Mouse (Mus musculus) forebrain, embryonic 10.5 days (tissue): ENCODE measurements around the gene Pola1. TPM values are rescaled to one million over a fixed set of nuclear protein-coding genes. Genes with fewer than 3 reads are reported as not detected.
"Not testable (repeated sequence)": the region's sequence is repeated elsewhere in the genome, so short reads cannot be mapped to it uniquely, and the experiment has no call there.

Experiments used
- DNase-seq: peaks from one replicate; pipeline ENCODE4 v3.0.0-alpha.2; 2017; ENCODE audit warnings: low spot score; ENCODE audit errors: extremely low spot score
- H3K27ac ChIP-seq: fragments of 300-500 bp; sonication (generic); 2 replicates; pipeline ENCODE4 v1.5.1; 2016; ENCODE audit warnings: mild to moderate bottlenecking
- H3K27me3 ChIP-seq: fragments of 300-500 bp; sonication (generic); 2 replicates; pipeline ENCODE4 v1.6.1; 2016; ENCODE audit warnings: mild to moderate bottlenecking; ENCODE audit not compliant: poor library complexity, severe bottlenecking
- H3K36me3 ChIP-seq: fragments of 300-500 bp; sonication (generic); replicated peaks from 2 replicates; pipeline ENCODE4 v1.6.1; 2016; ENCODE audit warnings: mild to moderate bottlenecking, moderate library complexity
- H3K4me1 ChIP-seq: fragments of 300-500 bp; sonication (generic); 2 replicates; pipeline ENCODE4 v1.6.1; 2016
- H3K4me3 ChIP-seq: fragments of 300-500 bp; sonication (generic); 2 replicates; pipeline ENCODE4 v1.5.1; 2016; ENCODE audit warnings: mild to moderate bottlenecking, moderate library complexity
- H3K9me3 ChIP-seq: fragments of 300-500 bp; sonication (generic); 2 replicates; pipeline ENCODE4 v1.6.1; 2016; ENCODE audit warnings: mild to moderate bottlenecking, moderate library complexity
- WGBS: fragments of 180-500 bp; shearing (Covaris S2); methylation state at CpG from one replicate; pipeline ENCODE4 v1.1.7; 2016; 5-methylcytosine and 5-hydroxymethylcytosine counted together
- polyA plus RNA-seq: library from polyadenylated mRNA; unstranded; fragments of >200 nt; fragmentation: Nextera tagmentation; extraction: Ambion mirVana; gene quantifications from 2 replicates; pipeline ENCODE4 v1.2.1, GENCODE M21; 2016

The Pola1 gene
- polyA plus RNA-seq, 1 experiment from 2014 or later, result 30.7 TPM

DNA sequence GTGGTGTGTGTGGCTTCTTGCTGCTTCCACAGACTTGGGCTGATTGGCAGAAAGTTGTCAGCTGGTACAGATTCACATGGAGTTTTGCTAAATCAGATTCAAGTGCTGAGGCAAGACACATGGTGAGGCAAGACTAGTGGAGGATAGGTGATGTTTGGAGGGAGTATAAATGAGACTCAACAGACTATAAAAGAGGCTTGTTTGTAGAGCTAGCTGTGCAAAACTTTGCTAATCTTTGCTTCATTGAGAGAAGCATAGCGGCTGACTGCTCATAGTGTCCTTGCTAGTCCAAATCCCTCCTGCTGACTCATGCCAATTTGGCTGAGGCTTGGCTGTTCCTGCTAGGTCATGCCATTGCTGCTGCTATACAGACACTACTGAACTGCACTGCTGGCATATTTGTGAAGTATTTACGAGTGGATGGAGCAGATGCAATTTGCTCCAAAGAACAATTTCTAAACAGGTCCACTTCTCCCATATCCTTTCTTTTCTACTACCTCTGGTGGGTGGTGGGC lies 3.0 kb upstream of the Pola1 start:
- WGBS, result 84% methylated on average over 2 of the region's 2 CpGs
- no peak overlapping the region for H3K27ac ChIP-seq

GRCm38 (mm10) chrX:93630256-93630655 lies 1.7 kb downstream of the Pola1 start:
- Histone ChIP-seq H3K36me3 (peaks cover 15% of the 10 kb centered on the region), H3K4me1 (peaks cover 11% of the 10 kb centered on the region; the same call in 1 of the 2 replicates), H3K4me3 (peak overlapping the region; percentile 61), H3K27me3 (peaks cover 5% of the 10 kb centered on the region; the same call in 1 of the 2 replicates), H3K9me3 (no peaks in the 10 kb centered on the region), H3K27ac (no peak overlapping the region)
- no peak for DNase-seq
- 74% methylated on average over 1 of the region's 1 CpGs for WGBS

More for the DNA sequence above, 3.0 kb upstream of the Pola1 start:
- H3K9me3 ChIP-seq, result no peaks in the 10 kb centered on the region
- DNase-seq, result no peak
- H3K27me3 ChIP-seq, result peaks cover 12% of the 10 kb centered on the region
- H3K4me1 ChIP-seq, result peaks cover 7% of the 10 kb centered on the region; the same call in 1 of the 2 replicates
- no peaks in the 10 kb centered on the region for H3K36me3 ChIP-seq
- no peak overlapping the region for H3K4me3 ChIP-seq

DNA sequence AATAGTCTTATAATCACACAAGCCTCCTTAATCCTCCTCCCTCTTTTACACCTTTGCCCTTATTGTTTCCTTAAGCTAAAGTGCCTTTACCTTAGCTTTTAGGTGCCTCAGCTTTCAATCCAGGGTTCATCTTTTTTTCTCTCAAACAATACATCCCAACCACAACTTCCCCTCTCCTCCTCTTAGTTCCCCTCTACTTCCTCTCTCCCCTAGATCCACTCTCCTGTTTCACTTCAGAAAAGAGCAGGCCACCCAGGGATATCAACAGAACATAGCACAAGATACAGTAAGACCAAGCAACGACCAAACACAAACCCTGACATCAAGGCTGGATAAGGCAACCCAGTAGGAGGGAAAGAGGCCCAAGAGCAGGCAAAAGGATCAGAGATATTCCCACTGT lies 29.7 kb downstream of the Pola1 start:
- WGBS, result 78% methylated on average over 1 of the region's 1 CpGs
- no peaks in the 10 kb centered on the region for H3K27me3 ChIP-seq
- no peaks in the 10 kb centered on the region for H3K9me3 ChIP-seq
- no peak for DNase-seq
- no peak overlapping the region for H3K4me3 ChIP-seq
- H3K4me1 ChIP-seq, result no peaks in the 10 kb centered on the region
- no peak overlapping the region for H3K27ac ChIP-seq
- H3K36me3 ChIP-seq, result peaks cover 55% of the 10 kb centered on the region

- 98% methylated on average over 4 of the region's 4 CpGs for WGBS
- no peak overlapping the region for H3K27ac ChIP-seq
- DNase-seq, result no peak
- no peaks in the 10 kb centered on the region for H3K27me3 ChIP-seq
- H3K36me3 ChIP-seq, result peaks cover 46% of the 10 kb centered on the region
- H3K9me3 ChIP-seq, result no peaks in the 10 kb centered on the region
- H3K4me1 ChIP-seq, result no peaks in the 10 kb centered on the region
- no peak overlapping the region for H3K4me3 ChIP-seq
Observed at GRCm38 (mm10) chrX:93594283-93594682, 37.7 kb downstream of the Pola1 start.

DNA sequence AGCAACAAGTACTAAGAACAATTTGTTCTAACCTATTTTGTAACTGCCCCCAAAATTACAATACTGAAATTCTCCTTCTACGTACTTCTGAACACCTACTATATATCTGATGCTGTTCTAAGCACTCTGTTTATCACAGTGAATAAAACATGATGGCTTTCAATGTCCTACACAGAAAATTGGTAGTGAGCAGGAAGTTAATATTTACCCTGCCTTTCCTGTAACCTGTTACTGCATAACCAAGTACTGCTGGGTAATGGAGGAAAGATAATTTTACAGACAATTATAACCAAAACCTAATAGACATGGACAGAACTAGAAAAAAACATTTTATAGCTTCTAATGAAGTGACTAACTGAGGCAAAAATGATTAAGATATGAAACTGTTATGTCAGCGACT lies 51.0 kb downstream of the Pola1 start:
- no peak for DNase-seq
- 94% methylated on average over 2 of the region's 2 CpGs for WGBS
- Histone ChIP-seq H3K36me3 (peaks cover 24% of the 10 kb centered on the region), H3K27me3 (no peaks in the 10 kb centered on the region), H3K4me3 (no peak overlapping the region), H3K4me1 (no peaks in the 10 kb centered on the region), H3K27ac (no peak overlapping the region), H3K9me3 (no peaks in the 10 kb centered on the region)

GRCm38 (mm10) chrX:93557171-93557570 lies 74.8 kb downstream of the Pola1 start:
- DNase-seq, result no peak
- H3K27me3 ChIP-seq, result no peaks in the 10 kb centered on the region
- no peak overlapping the region for H3K4me3 ChIP-seq
- peaks cover 13% of the 10 kb centered on the region for H3K36me3 ChIP-seq
- no peaks in the 10 kb centered on the region for H3K4me1 ChIP-seq
- 29% methylated on average over 1 of the region's 1 CpGs for WGBS
- no peaks in the 10 kb centered on the region for H3K9me3 ChIP-seq
- no peak overlapping the region for H3K27ac ChIP-seq

GRCm38 (mm10) chrX:93539779-93540178 lies 92.2 kb downstream of the Pola1 start:
- Histone ChIP-seq H3K36me3 (peaks cover 5% of the 10 kb centered on the region; the same call in 1 of the 2 replicates), H3K27me3 (no peaks in the 10 kb centered on the region), H3K4me1 (no peaks in the 10 kb centered on the region), H3K4me3 (no peak overlapping the region), H3K9me3 (no peaks in the 10 kb centered on the region), H3K27ac (no peak overlapping the region)
- WGBS, result 72% methylated on average over 2 of the region's 2 CpGs
- DNase-seq, result no peak

DNA sequence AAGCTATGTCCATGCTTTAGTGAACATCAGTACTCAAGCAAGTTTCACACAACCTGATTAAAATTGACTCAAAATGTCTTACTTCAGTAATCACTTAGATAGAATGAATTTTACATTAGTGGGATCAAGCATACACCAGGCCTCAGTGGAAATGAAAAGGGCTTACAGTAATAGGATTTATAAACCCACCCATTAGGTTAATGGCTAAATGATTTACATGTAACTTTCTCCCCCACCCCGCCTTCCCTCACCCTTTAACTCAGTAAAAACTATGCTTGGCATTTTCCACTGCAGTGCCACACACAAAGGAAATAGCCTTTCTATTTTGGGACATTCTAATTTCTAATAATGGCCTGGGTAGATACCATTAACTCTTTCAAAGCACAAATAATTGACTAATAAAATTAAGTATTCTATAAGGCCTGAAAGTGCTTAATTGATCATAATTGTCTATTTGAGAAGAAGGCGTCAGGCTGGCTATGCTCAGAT lies 129.0 kb downstream of the Pola1 start:
- Histone ChIP-seq H3K9me3 (no peaks in the 10 kb centered on the region), H3K36me3 (no peaks in the 10 kb centered on the region), H3K4me1 (no peaks in the 10 kb centered on the region), H3K27ac (no peak overlapping the region), H3K27me3 (no peaks in the 10 kb centered on the region), H3K4me3 (no peak overlapping the region)
- 78% methylated on average over 2 of the region's 2 CpGs for WGBS
- no peak for DNase-seq

DNA sequence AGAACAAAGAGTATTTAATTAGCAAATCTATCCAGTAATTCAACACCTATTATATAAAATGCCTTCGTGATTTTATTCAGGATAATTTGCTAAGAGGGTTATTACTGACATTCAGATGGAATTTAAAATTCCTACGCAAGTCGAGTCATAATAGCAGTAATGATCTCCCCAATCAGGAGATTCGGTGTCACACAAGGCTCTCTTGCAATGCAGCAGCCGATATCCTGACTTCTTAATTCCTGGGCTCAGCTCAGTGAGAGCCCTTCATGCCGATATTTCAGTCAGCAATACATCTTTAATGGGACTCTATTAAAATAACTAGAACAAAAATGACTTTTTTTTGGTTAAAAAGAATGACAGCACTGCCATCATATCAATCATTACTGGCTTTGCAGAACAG lies 134.4 kb downstream of the Pola1 start:
- no peaks in the 10 kb centered on the region for H3K27me3 ChIP-seq
- 86% methylated on average over 6 of the region's 6 CpGs for WGBS
- H3K4me3 ChIP-seq, result no peak overlapping the region

DNA sequence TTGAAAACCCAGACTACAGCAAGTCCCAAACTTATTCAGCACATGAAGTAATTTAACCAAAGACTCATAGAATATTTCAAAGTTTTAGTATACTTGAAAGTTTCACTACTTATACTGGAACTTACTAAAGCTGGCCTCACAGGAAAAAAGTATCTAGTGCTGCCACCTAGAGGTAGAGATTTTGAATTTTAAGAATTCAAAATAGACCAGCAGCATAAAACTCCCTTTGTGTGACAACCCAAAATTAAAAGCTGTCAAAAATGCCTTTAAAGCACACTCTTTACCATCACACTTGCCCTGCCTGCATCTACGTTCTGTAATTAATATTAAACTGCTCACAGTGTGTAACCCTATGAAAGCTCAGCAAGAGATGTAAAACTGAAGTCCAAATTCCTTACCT lies 166.2 kb downstream of the Pola1 start:
- 41% methylated on average over 1 of the region's 1 CpGs for WGBS
- 0 out of 2 replicates have a peak, but pooled peaks cover 3% of the 10 kb centered on the region for H3K27me3 ChIP-seq
- no peak for DNase-seq

More for the DNA sequence above, 134.4 kb downstream of the Pola1 start:
- Histone ChIP-seq H3K4me1 (no peaks in the 10 kb centered on the region), H3K9me3 (no peaks in the 10 kb centered on the region), H3K27ac (no peak overlapping the region), H3K36me3 (no peaks in the 10 kb centered on the region)
- no peak for DNase-seq

GRCm38 (mm10) chrX:93429738-93430260 lies 202.2 kb downstream of the Pola1 start:
- DNase-seq, result no peak

More for the DNA sequence above, 166.2 kb downstream of the Pola1 start:
- H3K36me3 ChIP-seq, result 0 out of 2 replicates have a peak, but pooled peaks cover 2% of the 10 kb centered on the region
- no peaks in the 10 kb centered on the region for H3K9me3 ChIP-seq
- H3K27ac ChIP-seq, result no peak overlapping the region
- H3K4me1 ChIP-seq, result no peaks in the 10 kb centered on the region
- no peak overlapping the region for H3K4me3 ChIP-seq

DNA sequence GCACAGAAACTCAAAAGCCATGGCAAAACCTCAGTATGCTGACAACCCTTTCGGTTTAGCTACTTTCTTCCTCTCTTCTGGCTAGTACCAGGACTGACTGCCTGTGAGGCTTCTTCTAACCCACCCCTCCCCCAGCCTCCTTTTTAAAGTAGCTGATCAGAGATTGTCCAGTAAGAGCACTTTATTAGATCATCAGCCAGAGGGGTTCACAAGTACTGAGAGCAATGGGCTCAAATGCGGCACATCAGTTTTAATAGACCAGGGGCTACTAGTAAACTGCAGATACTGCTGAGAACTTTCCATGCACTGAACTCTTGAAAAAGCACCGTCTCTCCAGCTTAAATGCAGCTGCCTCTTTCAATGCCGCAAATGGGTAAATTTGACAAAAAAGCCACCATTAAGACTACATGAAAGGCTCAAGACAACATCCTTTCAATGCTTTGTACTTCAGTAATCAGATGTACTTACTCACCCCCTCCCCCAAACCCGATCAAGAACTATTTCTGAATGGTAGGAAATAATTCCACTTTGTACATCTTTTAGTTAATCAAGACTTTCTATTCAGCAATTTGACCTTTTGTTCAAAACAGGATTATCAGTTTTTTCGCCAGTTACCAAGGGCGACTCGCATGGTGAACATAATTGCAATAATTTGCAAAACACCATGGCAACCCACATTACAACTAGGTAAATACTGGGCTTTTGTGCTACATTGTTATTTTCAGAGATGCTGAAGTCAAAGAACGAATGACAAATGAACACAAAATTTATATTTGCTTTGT lies 202.8 kb downstream of the Pola1 start:
- Histone ChIP-seq H3K4me3 (no peak overlapping the region), H3K27me3 (peaks cover 21% of the 10 kb centered on the region; the same call in 1 of the 2 replicates), H3K4me1 (peaks cover 20% of the 10 kb centered on the region), H3K36me3 (no peaks in the 10 kb centered on the region), H3K27ac (peak overlapping the region; percentile 51; the same call in 1 of the 2 replicates), H3K9me3 (no peaks in the 10 kb centered on the region)
- DNase-seq, result peak; percentile 23
- WGBS, result 49% methylated on average over 9 of the region's 9 CpGs

More at GRCm38 (mm10) chrX:93429738-93430260, 202.2 kb downstream of the Pola1 start:
- peaks cover 21% of the 10 kb centered on the region; the same call in 1 of the 2 replicates for H3K27me3 ChIP-seq
- no peak overlapping the region for H3K27ac ChIP-seq
- peaks cover 20% of the 10 kb centered on the region for H3K4me1 ChIP-seq
- WGBS, result 49% methylated on average over 6 of the region's 6 CpGs
- no peaks in the 10 kb centered on the region for H3K9me3 ChIP-seq
- no peaks in the 10 kb centered on the region for H3K36me3 ChIP-seq
- H3K4me3 ChIP-seq, result no peak overlapping the region

GRCm38 (mm10) chrX:93400871-93401270 lies 231.1 kb downstream of the Pola1 start:
- H3K9me3 ChIP-seq, DNase-seq, H3K27me3 ChIP-seq, H3K27ac ChIP-seq, H3K36me3 ChIP-seq, H3K4me3 ChIP-seq, H3K4me1 ChIP-seq: not testable (repeated sequence)
